Mouse (Mus musculus) heart, embryonic 16.5 days (tissue): ENCODE data around the gene Slc35f5. TPM values are rescaled to one million over a fixed set of nuclear protein-coding genes. Genes with fewer than 3 reads are reported as not detected.
A peak's percentile ranks its signal among the peaks of the same experiment; 100 is the strongest.

Experiments
- ATAC-seq: fragments of 200-750 bp; cut with Nextera tagmentation; replicated peaks from 2 replicates; pipeline ENCODE4 v1.8.0; 2017; ENCODE audit warnings: moderate number of reproducible peaks; ENCODE audit not compliant: insufficient read depth, low FRiP score; ENCODE audit errors: extremely low read depth
- H3K27ac ChIP-seq: fragments of 300-500 bp; sonication (generic); 2 replicates; pipeline ENCODE4 v1.5.1; 2014; ENCODE audit warnings: mild to moderate bottlenecking, low read length, control low read depth, moderate library complexity
- H3K27me3 ChIP-seq: fragments of 300-500 bp; sonication (generic); 2 replicates; pipeline ENCODE4 v1.6.1; 2014; ENCODE audit warnings: low read length, mixed read lengths; ENCODE audit not compliant: control insufficient read depth, insufficient read depth
- H3K36me3 ChIP-seq: fragments of 300-500 bp; sonication (generic); 2 replicates; pipeline ENCODE4 v1.6.1; 2014; ENCODE audit not compliant: control insufficient read depth, insufficient read depth
- H3K4me1 ChIP-seq: fragments of 300-500 bp; sonication (generic); 2 replicates; pipeline ENCODE4 v1.6.1; 2014; ENCODE audit warnings: low read length, mixed read lengths; ENCODE audit not compliant: control insufficient read depth, insufficient read depth
- H3K4me2 ChIP-seq: fragments of 300-500 bp; sonication (generic); 2 replicates; pipeline ENCODE4 v1.6.1; 2014; ENCODE audit warnings: low read depth, mild to moderate bottlenecking, control low read depth, low read length
- H3K4me3 ChIP-seq: fragments of 300-500 bp; sonication (generic); 2 replicates; pipeline ENCODE4 v1.5.1; 2014; ENCODE audit warnings: mild to moderate bottlenecking, control low read depth, low read length
- H3K9ac ChIP-seq: fragments of 300-500 bp; sonication (generic); 2 replicates; pipeline ENCODE4 v1.6.1; 2014; ENCODE audit warnings: low read length, control low read depth
- H3K9me3 ChIP-seq: fragments of 300-500 bp; sonication (generic); replicated peaks from 2 replicates; pipeline ENCODE4 v1.6.1; 2016; ENCODE audit warnings: low read length; ENCODE audit not compliant: control insufficient read depth
- WGBS: fragments of 180-500 bp; shearing (Covaris S2); extraction: QIAGEN DNeasy Blood & Tissue Kit; methylation state at CpG from one replicate; pipeline ENCODE4 v1.1.7; 2014; 5-methylcytosine and 5-hydroxymethylcytosine counted together
- polyA plus RNA-seq: library from polyadenylated mRNA; unstranded; fragments of >200 nt; fragmentation: Nextera tagmentation; extraction: Ambion mirVana; gene quantifications from 2 replicates; pipeline ENCODE4 v1.2.1, GENCODE M21; 2015

Gene Slc35f5
- polyA plus RNA-seq, 1 experiment from 2014 or later: 97.2 TPM

GRCm38 (mm10) chr1:125537131-125537530, 23.3 kb upstream of the Slc35f5 start:
- Histone ChIP-seq H3K4me1 (peaks cover 9% of the 10 kb centered on the region), H3K4me3 (no peak overlapping the region), H3K9ac (no peak overlapping the region), H3K9me3 (no peaks in the 10 kb centered on the region), H3K36me3 (no peaks in the 10 kb centered on the region), H3K27ac (no peak overlapping the region), H3K27me3 (no peaks in the 10 kb centered on the region), H3K4me2 (no peak overlapping the region)
- WGBS: 88% methylated on average over 2 of the region's 2 CpGs
- no peak for ATAC-seq

DNA sequence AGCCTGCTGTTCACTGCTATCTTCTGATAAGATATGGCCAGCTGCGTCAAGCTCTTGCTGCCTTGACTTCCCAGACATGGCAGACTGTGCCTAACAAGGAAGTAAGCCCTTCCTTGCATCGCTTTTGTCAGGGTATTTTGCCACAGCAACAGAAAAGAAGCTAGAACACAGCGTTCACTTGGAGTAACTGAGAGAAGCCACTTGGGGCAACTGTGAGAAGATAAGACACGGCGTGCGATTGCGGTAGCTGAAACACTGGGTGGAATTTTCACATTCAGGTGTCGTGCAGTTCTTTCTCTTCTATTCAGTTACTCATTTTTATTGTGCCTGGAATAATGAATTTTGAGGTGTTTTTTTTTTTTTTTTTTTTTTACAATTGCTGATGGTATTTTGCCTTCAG, 22.6 kb upstream of the Slc35f5 start:
- Histone ChIP-seq H3K4me2 (no peak overlapping the region), H3K36me3 (no peaks in the 10 kb centered on the region), H3K27me3 (no peaks in the 10 kb centered on the region), H3K9me3 (no peaks in the 10 kb centered on the region), H3K4me3 (no peak overlapping the region), H3K9ac (no peak overlapping the region), H3K27ac (0 out of 2 replicates have a peak overlapping the region, but pooled peaks have one; percentile 10), H3K4me1 (peaks cover 15% of the 10 kb centered on the region)
- ATAC-seq: no peak
- WGBS: 62% methylated on average over 8 of the region's 8 CpGs

- no peak for ATAC-seq
- Histone ChIP-seq H3K27ac (no peak overlapping the region), H3K27me3 (no peaks in the 10 kb centered on the region), H3K4me3 (no peak overlapping the region), H3K4me2 (no peak overlapping the region), H3K9me3 (no peaks in the 10 kb centered on the region), H3K9ac (no peak overlapping the region), H3K36me3 (no peaks in the 10 kb centered on the region), H3K4me1 (peaks cover 19% of the 10 kb centered on the region)
- 75% methylated on average over 2 of the region's 2 CpGs for WGBS
These were observed 21.1 kb upstream of the Slc35f5 start for GRCm38 (mm10) chr1:125539312-125539711.

- H3K9ac ChIP-seq: no peak overlapping the region
- H3K9me3 ChIP-seq: no peaks in the 10 kb centered on the region
- H3K27ac ChIP-seq: peak overlapping the region; percentile 94
- H3K27me3 ChIP-seq: no peaks in the 10 kb centered on the region
- no peaks in the 10 kb centered on the region for H3K36me3 ChIP-seq
- 46% methylated on average over 7 of the region's 7 CpGs for WGBS
- ATAC-seq: peak; percentile 93
- no peak overlapping the region for H3K4me3 ChIP-seq
- peaks cover 20% of the 10 kb centered on the region for H3K4me1 ChIP-seq
- peak overlapping the region; percentile 12 for H3K4me2 ChIP-seq
These were observed 18.1 kb upstream of the Slc35f5 start for GRCm38 (mm10) chr1:125542008-125542999.

GRCm38 (mm10) chr1:125549872-125550271, 10.5 kb upstream of the Slc35f5 start:
- H3K4me3 ChIP-seq: no peak overlapping the region
- ATAC-seq: no peak
- peaks cover 3% of the 10 kb centered on the region; the same call in 1 of the 2 replicates for H3K4me1 ChIP-seq
- WGBS: 42% methylated on average over 1 of the region's 1 CpGs
- no peaks in the 10 kb centered on the region for H3K36me3 ChIP-seq
- no peak overlapping the region for H3K9ac ChIP-seq
- H3K27me3 ChIP-seq: no peaks in the 10 kb centered on the region
- no peak overlapping the region for H3K27ac ChIP-seq
- H3K9me3 ChIP-seq: no peaks in the 10 kb centered on the region
- H3K4me2 ChIP-seq: no peak overlapping the region

DNA sequence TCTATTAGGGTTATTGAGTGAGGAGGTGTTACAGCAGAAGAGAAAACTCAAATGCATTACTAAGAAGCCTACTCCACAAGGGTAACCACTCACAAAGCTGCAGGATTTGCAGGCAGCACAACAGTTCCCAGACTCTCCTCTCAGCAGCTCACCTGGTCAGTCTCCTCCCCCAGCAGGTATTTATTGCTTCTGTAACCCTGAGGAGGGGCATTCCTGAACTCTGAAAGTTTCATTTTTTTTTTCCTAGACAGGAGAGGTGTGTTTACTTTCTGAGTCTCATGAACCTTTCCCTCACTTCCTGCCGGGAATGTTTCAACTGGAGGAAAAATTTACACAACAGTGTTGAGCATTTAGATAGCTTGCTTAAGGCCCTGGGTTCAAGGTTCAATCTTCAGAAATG, 10.0 kb upstream of the Slc35f5 start:
- WGBS: 61% methylated on average over 1 of the region's 1 CpGs
- no peaks in the 10 kb centered on the region for H3K36me3 ChIP-seq
- no peak overlapping the region for H3K27ac ChIP-seq
- no peak for ATAC-seq
- no peaks in the 10 kb centered on the region for H3K9me3 ChIP-seq
- no peaks in the 10 kb centered on the region for H3K27me3 ChIP-seq
- H3K4me2 ChIP-seq: no peak overlapping the region
- H3K4me1 ChIP-seq: no peaks in the 10 kb centered on the region
- no peak overlapping the region for H3K4me3 ChIP-seq
- no peak overlapping the region for H3K9ac ChIP-seq

DNA sequence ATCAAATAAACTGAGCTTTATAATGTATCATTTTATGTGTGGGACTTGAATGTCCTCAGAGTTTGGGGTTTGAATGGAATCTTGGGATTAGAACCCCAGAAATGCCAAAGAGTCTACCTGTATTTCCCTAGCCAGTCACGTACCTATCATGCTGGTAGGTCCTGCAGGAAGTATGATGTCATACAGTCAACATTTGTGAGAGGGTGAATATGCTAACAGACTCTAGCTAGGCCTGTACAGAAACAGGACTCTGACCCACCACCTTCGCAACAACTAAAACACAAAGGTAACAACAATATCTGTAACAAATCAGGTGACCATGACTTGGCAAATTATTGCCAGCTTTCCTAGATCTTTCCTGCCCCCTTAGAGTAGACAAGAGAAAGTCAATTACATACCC, 8.8 kb upstream of the Slc35f5 start:
- Histone ChIP-seq H3K9ac (no peak overlapping the region), H3K36me3 (no peaks in the 10 kb centered on the region), H3K27ac (no peak overlapping the region), H3K4me1 (no peaks in the 10 kb centered on the region), H3K4me3 (no peak overlapping the region), H3K27me3 (no peaks in the 10 kb centered on the region), H3K9me3 (no peaks in the 10 kb centered on the region), H3K4me2 (no peak overlapping the region)
- 77% methylated on average over 2 of the region's 2 CpGs for WGBS
- no peak for ATAC-seq

- H3K9me3 ChIP-seq: no peaks in the 10 kb centered on the region
- H3K4me2 ChIP-seq: peak overlapping the region; percentile 64; the same call in 1 of the 2 replicates
- ATAC-seq: no peak
- 0 out of 2 replicates have a peak, but pooled peaks cover 4% of the 10 kb centered on the region for H3K36me3 ChIP-seq
- 58% methylated on average over 3 of the region's 3 CpGs for WGBS
- peak overlapping the region; percentile 97 for H3K27ac ChIP-seq
- H3K4me3 ChIP-seq: no peak overlapping the region
- H3K27me3 ChIP-seq: no peaks in the 10 kb centered on the region
- peaks cover 12% of the 10 kb centered on the region for H3K4me1 ChIP-seq
- H3K9ac ChIP-seq: no peak overlapping the region
These were observed 1.1 kb upstream of the Slc35f5 start for GRCm38 (mm10) chr1:125559261-125559660.

- Histone ChIP-seq H3K27ac (peak overlapping the region; percentile 97), H3K27me3 (no peaks in the 10 kb centered on the region), H3K9ac (peak overlapping the region; percentile 99), H3K4me2 (peak overlapping the region; percentile 64), H3K9me3 (no peaks in the 10 kb centered on the region), H3K4me3 (peak overlapping the region; percentile 93), H3K36me3 (0 out of 2 replicates have a peak, but pooled peaks cover 4% of the 10 kb centered on the region), H3K4me1 (peaks cover 12% of the 10 kb centered on the region)
- WGBS: 9% methylated on average over 2 of the region's 2 CpGs
- no peak for ATAC-seq
These were observed 674 bp upstream of the Slc35f5 start for GRCm38 (mm10) chr1:125559721-125560120.
